10 mouse cellular contexts compared by ENCODE assay signal in genomic region chrX:5468022-5468421, GRCm38 (mm10). TPM values are rescaled to one million over a fixed set of nuclear protein-coding genes. Genes with fewer than 3 reads are reported as not detected.
DNase-seq lines count a peak whose midpoint lies in the region; ATAC-seq and TF ChIP-seq lines count a peak whose summit lies in the region.
"Had no signal": no experiment of that assay in that cellular context is flagged by ENCODE, and none has a peak within 500 bp of the region (broad histone marks: within the 10 kb centered on the region; RNA-seq: fewer than 3 reads in every experiment).

No protein-coding gene starts in this region.

- no peaks in the 10 kb centered on the region for H3K36me3 ChIP-seq in heart, embryonic 13.5 days
- no peaks in the 10 kb centered on the region for H3K36me3 ChIP-seq in heart, adult 2 months (ENCODE audit: control insufficient read depth, insufficient read depth, low read length)
- no peaks in the 10 kb centered on the region for H3K36me3 ChIP-seq in hindbrain, embryonic 13.5 days

- no peaks in the 10 kb centered on the region for H3K4me1 ChIP-seq in heart, embryonic 13.5 days
- no peaks in the 10 kb centered on the region for H3K4me1 ChIP-seq in heart, adult 2 months (ENCODE audit: control insufficient read depth, insufficient read depth, low read length)
- H3K4me1 ChIP-seq in hindbrain, embryonic 13.5 days (replicated peaks), result no peaks in the 10 kb centered on the region

- no peaks in the 10 kb centered on the region for H3K79me2 ChIP-seq in heart, adult 2 months (replicated peaks; ENCODE audit: control insufficient read depth, insufficient read depth, low read length)

- intact Hi-C loops in heart, adult 2 months (cut with DNase I), result no loop called here

- no peak for TF ChIP-seq EP300 in heart, adult 2 months (IDR thresholded peaks at IDR 0.05; ENCODE audit: insufficient read depth, low read depth, low read length)

- ATAC-seq in heart, embryonic 13.5 days (ENCODE audit: extremely low read depth, insufficient number of reproducible peaks, low FRiP score, low TSS enrichment), result no peak
- peak; percentile 59; the same call in 1 of the 2 replicates for ATAC-seq in hindbrain, embryonic 13.5 days (ENCODE audit: low FRiP score)
- no peak for ATAC-seq in activated CD4-positive, CD25-positive, alpha-beta regulatory T cell, adult 4 months

- H3K9me3 ChIP-seq in heart, embryonic 13.5 days, result no peaks in the 10 kb centered on the region
- H3K9me3 ChIP-seq in hindbrain, embryonic 13.5 days, result no peaks in the 10 kb centered on the region

- H3K27me3 ChIP-seq in heart, embryonic 13.5 days (replicated peaks), result peaks cover 16% of the 10 kb centered on the region; the same call in 1 of the 2 replicates
- no peaks in the 10 kb centered on the region for H3K27me3 ChIP-seq in heart, adult 2 months (ENCODE audit: control insufficient read depth, insufficient read depth, low read length)
- 0 out of 2 replicates have a peak, but pooled peaks cover 2% of the 10 kb centered on the region for H3K27me3 ChIP-seq in hindbrain, embryonic 13.5 days

- H3K4me3 ChIP-seq in heart, embryonic 13.5 days, result no peak overlapping the region
- H3K4me3 ChIP-seq in heart, adult 2 months, result no peak overlapping the region
- H3K4me3 ChIP-seq in hindbrain, embryonic 13.5 days, result peak overlapping the region; percentile 30

- H3K9ac ChIP-seq in heart, embryonic 13.5 days, result no peak overlapping the region
- no peak overlapping the region for H3K9ac ChIP-seq in heart, adult 2 months (ENCODE audit: low read depth, low read length)
- H3K9ac ChIP-seq in hindbrain, embryonic 13.5 days, result no peak overlapping the region

- TF ChIP-seq CTCF in heart, adult 2 months (IDR thresholded peaks at IDR 0.05), result no peak

- 8% methylated on average over 24 of the region's 24 CpGs for WGBS in heart, embryonic 13.5 days
- 18% methylated on average over 24 of the region's 24 CpGs for WGBS in heart, adult 2 months
- 16% methylated on average over 24 of the region's 24 CpGs for WGBS in hindbrain, embryonic 13.5 days

- H3K27ac ChIP-seq in heart, embryonic 13.5 days (replicated peaks), result no peak overlapping the region
- H3K27ac ChIP-seq in heart, adult 2 months, result no peak overlapping the region
- H3K27ac ChIP-seq in hindbrain, embryonic 13.5 days, result no peak overlapping the region

- peak overlapping the region; percentile 48 for H3K4me2 ChIP-seq in heart, embryonic 13.5 days
- peak overlapping the region; percentile 51 for H3K4me2 ChIP-seq in hindbrain, embryonic 13.5 days

- no peak for TF ChIP-seq POLR2A in heart, adult 2 months (IDR thresholded peaks at IDR 0.05; ENCODE audit: insufficient read depth, low read depth, low read length)

- no peak for DNase-seq in heart, adult 2 months
- peak; percentile 20 for DNase-seq in brain, adult 2 months (ENCODE audit: low read depth, low spot score)
- peak; percentile 14 for DNase-seq in neural tube, embryonic 10.5 days (ENCODE audit: extremely low spot score, low spot score)
- no peak for DNase-seq in spleen, postnatal 14 days (ENCODE audit: low spot score in 2 of 2)
- no peak for DNase-seq in cerebellum, postnatal 14 days

RNA-seq across cellular contexts. Expression of gene Mycs, which starts 1.0 kb away (rescaled TPM):
- polyA plus RNA-seq in heart, embryonic 13.5 days (2015; fragmentation: Nextera tagmentation; extraction: Ambion mirVana), result not detected in 2 replicates
- not detected for total RNA-seq in heart, adult 2 months (2021)
- not detected in 2 replicates for polyA plus RNA-seq in heart, adult 2 months (2012; rRNA removed)
- polyA plus RNA-seq in hindbrain, embryonic 13.5 days (2015; fragmentation: Nextera tagmentation; extraction: Ambion mirVana), result not detected in 2 replicates
- not detected for polyA plus RNA-seq in activated CD4-positive, CD25-positive, alpha-beta regulatory T cell, adult 4 months (2017; shearing (Covaris generic))
- total RNA-seq: hematopoietic stem cell, adult 5-6 weeks had no signal
- polyA plus RNA-seq: C2C12 had no signal

Comparison
In these comparisons a context has a peak if more than half of its experiments do, and no peak if none do; other contexts are left out.
1. DNase-seq: peak in brain, adult 2 months (single experiment) and neural tube, embryonic 10.5 days (single experiment); none in heart, adult 2 months (0 of 2), spleen, postnatal 14 days (0 of 2) and cerebellum, postnatal 14 days (0 of 2).